Mouse (Mus musculus) liver, embryonic 14.5 days (tissue): ENCODE results near the gene Rab2b. TPM values are rescaled to one million over a fixed set of nuclear protein-coding genes. Genes with fewer than 3 reads are reported as not detected.

Experiments used
- ATAC-seq: fragments of 200-750 bp; cut with Nextera tagmentation; 2 replicates; pipeline ENCODE4 v1.8.0; 2017; ENCODE audit warnings: moderate number of reproducible peaks, mild to moderate bottlenecking, moderate library complexity; ENCODE audit not compliant: insufficient read depth
- DNase-seq, 3 experiments: peaks; one replicate each; pipeline ENCODE4 v3.0.0-alpha.2; 2012 to 2013; ENCODE audit warnings: low read depth in 3 of 3, low spot score in 3 of 3
- H3K27ac ChIP-seq: fragments of 300-500 bp; sonication (generic); 2 replicates; pipeline ENCODE4 v1.5.1; 2014; ENCODE audit warnings: moderate library complexity, mild to moderate bottlenecking, control low read depth, inconsistent platforms
- H3K27me3 ChIP-seq: fragments of 300-500 bp; sonication (generic); 2 replicates; pipeline ENCODE4 v1.6.1; 2014; ENCODE audit warnings: mild to moderate bottlenecking, low read length, moderate library complexity; ENCODE audit not compliant: control insufficient read depth, insufficient read depth
- H3K36me3 ChIP-seq: fragments of 300-500 bp; sonication (generic); replicated peaks from 2 replicates; pipeline ENCODE4 v1.6.1; 2014; ENCODE audit warnings: low read depth; ENCODE audit not compliant: control insufficient read depth, insufficient read depth
- H3K4me1 ChIP-seq, 2 experiments: fragments of 200-500 bp in 1 of 2; fragments of 300-500 bp in 1 of 2; sonication (generic) in 1 of 2; replicated peaks; 2 replicates each; pipeline ENCODE4 v1.6.1; 2012 to 2014; ENCODE audit warnings: antibody characterized with exemption in 1 of 2, inconsistent platforms in 1 of 2, low read length in 1 of 2; ENCODE audit not compliant: control insufficient read depth in 2 of 2, insufficient read depth in 2 of 2
- H3K4me2 ChIP-seq: fragments of 300-500 bp; sonication (generic); 2 replicates; pipeline ENCODE4 v1.6.1; 2014; ENCODE audit warnings: low read depth, mild to moderate bottlenecking, control low read depth, moderate library complexity
- H3K4me3 ChIP-seq, 2 experiments: fragments of 200-500 bp in 1 of 2; fragments of 300-500 bp in 1 of 2; sonication (generic) in 1 of 2; 2 replicates each; pipeline ENCODE4 v1.5.1; 2012 to 2014; ENCODE audit warnings: low read depth in 2 of 2, low read length in 2 of 2, mild to moderate bottlenecking in 2 of 2, control low read depth in 1 of 2, inconsistent platforms in 1 of 2, moderate library complexity in 1 of 2; ENCODE audit not compliant: insufficient read depth in 1 of 2
- H3K9ac ChIP-seq: fragments of 300-500 bp; sonication (generic); replicated peaks from 2 replicates; pipeline ENCODE4 v1.6.1; 2014; ENCODE audit warnings: mild to moderate bottlenecking, control low read depth, moderate library complexity
- H3K9me3 ChIP-seq: fragments of 300-500 bp; sonication (generic); 2 replicates; pipeline ENCODE4 v1.6.1; 2016; ENCODE audit warnings: low read length, mixed read lengths; ENCODE audit not compliant: control insufficient read depth
- CTCF ChIP-seq: IDR thresholded peaks from 2 replicates; pipeline ENCODE4 v1.5.1; 2016; ENCODE audit warnings: antibody characterized with exemption, low read depth, control low read depth
- EP300 ChIP-seq: IDR thresholded peaks from 2 replicates; pipeline ENCODE4 v1.6.1; 2016; ENCODE audit warnings: antibody characterized with exemption, low read depth
- WGBS: fragments of 180-500 bp; shearing (Covaris S2); extraction: QIAGEN DNeasy Blood & Tissue Kit; methylation state at CpG from one replicate; pipeline ENCODE4 v1.1.7; 2014; ENCODE audit not compliant: insufficient replicate concordance; 5-methylcytosine and 5-hydroxymethylcytosine counted together
- polyA plus RNA-seq, 2 experiments: library from polyadenylated mRNA; depleted of rRNA in 1 of 2; stranded (reverse) in 1 of 2; unstranded in 1 of 2; fragments of >200 nt; fragmentation: Nextera tagmentation in 1 of 2; extraction: Ambion mirVana in 1 of 2; gene quantifications; 2 replicates each; pipeline versions ENCODE4 v1.2.1 to v1.2.3; 2012 to 2014

Gene Rab2b
- polyA plus RNA-seq, 2 experiments = 1.9 to 3.1 TPM

DNA sequence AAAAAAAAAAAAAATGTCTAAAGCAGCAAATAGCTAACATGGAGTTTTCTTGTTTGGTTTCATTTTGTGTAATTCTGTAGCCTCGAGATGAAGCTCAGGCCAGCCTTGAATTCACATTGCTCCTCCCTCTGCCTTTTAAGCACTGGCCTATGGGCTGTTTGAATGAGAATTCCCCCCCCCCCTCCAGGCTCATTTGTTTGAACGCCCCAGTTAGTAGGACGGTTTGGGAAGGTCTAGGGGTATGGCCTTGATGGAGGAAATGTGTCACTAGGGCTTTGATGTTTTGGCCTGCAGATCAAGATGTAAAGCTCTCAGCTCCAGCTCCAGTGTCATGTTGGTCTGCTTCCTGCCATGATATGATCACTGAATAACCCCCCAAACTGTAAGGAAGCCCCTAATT is 6.6 kb downstream of the Rab2b start:
- Histone ChIP-seq H3K9ac (no peak overlapping the region), H3K36me3 (no peaks in the 10 kb centered on the region), H3K4me1 (no peaks in the 10 kb centered on the region), H3K4me3 (no peak overlapping the region), H3K4me2 (no peak overlapping the region), H3K9me3 (no peaks in the 10 kb centered on the region), H3K27ac (no peak overlapping the region), H3K27me3 (no peaks in the 10 kb centered on the region)
- no peak for DNase-seq
- ATAC-seq = no peak
- TF ChIP-seq EP300 (no peak), CTCF (no peak)
- WGBS = 62% methylated on average over 3 of the region's 3 CpGs

DNA sequence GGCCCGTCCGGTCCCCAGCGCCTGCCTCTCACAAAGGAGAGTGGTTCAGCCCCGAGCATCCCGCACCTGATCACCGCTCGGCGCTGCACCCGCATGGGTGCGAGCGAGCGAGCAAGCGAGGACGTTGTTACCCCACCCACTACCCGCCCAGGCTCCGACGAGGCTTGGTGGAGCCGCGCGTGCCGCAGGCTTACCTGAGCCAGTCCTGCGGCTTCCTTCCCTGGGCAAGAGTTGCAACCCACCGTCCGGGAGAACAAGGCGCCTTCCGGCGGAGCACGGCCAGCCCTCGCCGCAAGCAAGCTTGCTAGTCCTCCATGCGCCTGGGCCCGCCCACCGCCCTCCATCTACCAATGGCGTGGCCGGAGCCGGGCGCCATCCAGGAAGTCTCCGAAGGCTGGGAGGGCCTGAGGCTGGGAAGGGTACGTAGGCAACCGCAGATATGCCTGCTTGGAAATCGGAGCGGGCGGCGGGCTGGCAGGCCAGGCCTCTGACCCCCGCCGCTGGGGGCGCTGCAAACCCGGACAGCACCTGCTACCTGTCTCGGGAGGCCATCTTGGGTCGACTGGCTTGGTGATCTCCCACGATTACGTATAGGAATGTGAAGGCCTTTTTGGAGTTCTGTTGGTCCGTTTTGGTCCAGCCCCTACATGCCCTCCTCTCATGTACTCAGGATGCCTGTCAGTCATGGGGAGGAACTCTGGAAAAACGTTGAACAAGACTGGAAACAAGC is 21.7 kb downstream of the Rab2b start, which contains the start of gene Chd8:
TSS of gene Chd8 (minus strand) at position 297 of the 730 bp plus-strand sequence.
- H3K36me3 ChIP-seq = no peaks in the 10 kb centered on the region
- peak; percentile 100 for ATAC-seq
- peak; percentile 92 to 96 (median 93) for DNase-seq

DNA sequence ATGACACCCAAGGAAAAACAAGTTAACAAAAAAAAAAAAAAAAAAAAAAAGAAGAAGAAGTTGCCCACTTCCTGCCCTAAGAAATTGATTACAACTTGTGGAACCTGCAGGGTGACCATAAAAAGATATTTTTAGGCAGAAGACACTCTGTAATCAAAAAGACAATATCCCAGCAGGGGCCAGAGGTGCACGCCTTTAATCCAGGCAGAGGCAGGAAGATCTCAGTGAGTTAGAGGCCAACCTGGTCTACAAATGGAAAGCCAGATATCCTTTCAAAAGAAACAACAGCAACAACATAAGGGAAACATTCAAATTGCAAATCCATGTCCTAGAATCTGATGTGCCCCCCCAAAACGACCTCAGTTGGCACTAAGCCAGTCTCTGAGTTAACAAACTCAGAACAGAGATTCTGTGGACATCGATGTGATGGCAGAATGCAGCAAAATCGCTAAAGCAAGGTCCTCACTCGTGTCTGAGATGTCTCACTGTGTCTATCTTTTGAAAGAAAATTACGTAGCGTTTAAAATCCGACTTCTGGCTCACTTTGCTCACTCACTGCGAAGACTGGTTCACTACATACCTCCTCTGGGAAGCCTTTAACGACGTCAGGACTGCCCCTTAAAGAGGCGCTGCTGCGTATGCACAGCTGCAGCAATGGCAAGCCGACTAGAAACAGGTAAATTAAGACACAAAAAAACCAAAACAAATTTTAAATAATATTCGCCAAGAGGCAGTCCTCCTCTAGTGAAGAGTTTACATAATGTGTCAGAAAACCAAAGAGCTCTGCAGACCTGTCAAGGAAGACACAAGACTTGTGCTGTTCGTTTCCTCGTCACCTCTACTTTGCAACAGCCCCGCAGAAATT is 22.8 kb downstream of the Rab2b start:
- no peaks in the 10 kb centered on the region for H3K9me3 ChIP-seq
- H3K36me3 ChIP-seq = no peaks in the 10 kb centered on the region
- ATAC-seq (no peak), DNase-seq (no peak)
- peak overlapping the region; percentile 98 for H3K4me2 ChIP-seq
- WGBS = 1% methylated on average over 18 of the region's 18 CpGs
- peak overlapping the region; percentile 71 to 91 for H3K4me3 ChIP-seq
- no peaks in the 10 kb centered on the region for H3K27me3 ChIP-seq
- H3K9ac ChIP-seq = peak overlapping the region; percentile 96
- peak overlapping the region; percentile 89 for H3K27ac ChIP-seq
- H3K4me1 ChIP-seq = peaks cover 17 to 20% of the 10 kb centered on the region in 2 experiments
- TF ChIP-seq EP300 = no peak
- no peak for TF ChIP-seq CTCF

More for the DNA sequence above, 21.7 kb downstream of the Rab2b start, which contains the start of gene Chd8:
- Histone ChIP-seq H3K27ac (peak within 1 kb of the TSS; percentile 89), H3K9ac (peak within 1 kb of the TSS; percentile 96), H3K9me3 (no peaks in the 10 kb centered on the region), H3K4me1 (peaks cover 17 to 20% of the 10 kb centered on the region in 2 experiments), H3K27me3 (no peaks in the 10 kb centered on the region), H3K4me2 (peak within 1 kb of the TSS; percentile 98), H3K4me3 (peak within 1 kb of the TSS; percentile 71 to 91)
- under 1% methylated on average over 54 of the region's 54 CpGs for WGBS
- TF ChIP-seq CTCF (peak; percentile 96), EP300 (no peak)

DNA sequence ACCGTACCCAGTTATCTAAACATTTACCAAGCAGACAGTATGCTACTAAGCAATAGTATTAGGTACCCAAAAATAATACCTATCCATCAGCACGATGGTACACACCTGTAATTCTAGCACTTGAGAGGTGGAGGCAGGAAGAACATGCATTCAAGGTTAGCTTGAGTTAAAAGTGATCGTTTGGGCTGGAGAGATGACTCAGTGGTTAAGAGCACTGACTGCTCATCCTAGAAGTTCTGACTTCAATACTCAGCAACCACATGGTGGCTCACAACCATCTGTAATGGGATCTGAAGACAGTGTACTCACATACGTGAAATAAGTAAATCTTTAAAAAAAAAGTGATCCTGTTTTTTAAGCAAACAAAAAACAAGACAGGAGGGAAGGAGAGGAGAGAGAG is 33.2 kb downstream of the Rab2b start:
- no peak for ATAC-seq
- no peak overlapping the region for H3K27ac ChIP-seq
- TF ChIP-seq EP300 = no peak
- TF ChIP-seq CTCF = no peak
- no peaks in the 10 kb centered on the region for H3K27me3 ChIP-seq
- H3K4me1 ChIP-seq = peaks cover 6 to 17% of the 10 kb centered on the region in 2 experiments
- no peaks in the 10 kb centered on the region for H3K36me3 ChIP-seq
- 60% methylated on average over 4 of the region's 4 CpGs for WGBS
- H3K4me2 ChIP-seq = no peak overlapping the region
- H3K9me3 ChIP-seq = no peaks in the 10 kb centered on the region
- DNase-seq = no peak
- no peak overlapping the region for H3K4me3 ChIP-seq
- H3K9ac ChIP-seq = no peak overlapping the region

DNA sequence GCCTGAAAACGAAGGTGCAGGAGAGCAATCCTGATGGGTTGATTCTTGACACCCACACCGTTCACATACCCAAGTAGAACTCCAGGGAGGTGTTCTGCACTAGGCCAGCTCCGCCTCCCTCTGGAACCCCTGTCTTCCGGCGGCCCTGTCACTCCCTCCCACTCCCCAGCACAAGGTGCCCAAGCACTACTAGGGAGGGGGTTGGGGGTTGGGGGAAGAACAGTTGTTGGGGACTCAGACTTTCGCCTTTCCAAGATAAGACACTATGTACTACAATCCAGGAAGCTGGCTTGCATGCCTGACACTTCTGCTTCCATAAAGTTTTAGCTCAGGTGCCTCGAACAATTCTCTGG is 34.7 kb downstream of the Rab2b start:
- H3K27me3 ChIP-seq = no peaks in the 10 kb centered on the region
- 7% methylated on average over 7 of the region's 7 CpGs for WGBS
- H3K36me3 ChIP-seq = no peaks in the 10 kb centered on the region
- no peaks in the 10 kb centered on the region for H3K9me3 ChIP-seq
- peak; percentile 54; the same call in 1 of the 2 replicates for ATAC-seq
- no peak for DNase-seq
- H3K4me3 ChIP-seq = peak overlapping the region; percentile 80 to 81
- peak overlapping the region; percentile 86 for H3K4me2 ChIP-seq
- H3K9ac ChIP-seq = peak overlapping the region; percentile 76
- no peak for TF ChIP-seq EP300
- TF ChIP-seq CTCF = no peak
- H3K4me1 ChIP-seq = peaks cover 6 to 17% of the 10 kb centered on the region in 2 experiments
- peak overlapping the region; percentile 58 for H3K27ac ChIP-seq
